Mouse (Mus musculus) c-Kit-negative CD71-positive TER-119-positive erythroid progenitor cells, embryonic 14.5 days (primary cell): ENCODE data around the gene Sdf2.
A peak's percentile ranks its signal among the peaks of the same experiment; 100 is the strongest.

Source experiments
- DNase-seq: peaks from one replicate; pipeline ENCODE4 v3.0.0-alpha.2; 2013; ENCODE audit warnings: low read depth, low spot score

Gene Sdf2

GRCm38 (mm10) chr11:78245627-78246317 is at the start of gene Sdf2, which contains the start of gene Supt6:
Gene Sdf2, plus strand, starts transcription at chr11:78245746.
Gene Supt6, minus strand, starts transcription at chr11:78245987.
- DNase-seq: peak; percentile 85

- DNase-seq: no peak
Observed at GRCm38 (mm10) chr11:78202372-78202771, 43.2 kb upstream of the Sdf2 start.

GRCm38 (mm10) chr11:78204287-78204686 is 41.3 kb upstream of the Sdf2 start:
- no peak for DNase-seq

GRCm38 (mm10) chr11:78205361-78206206 is 40.0 kb upstream of the Sdf2 start:
- no peak for DNase-seq

- DNase-seq: no peak
Observed at GRCm38 (mm10) chr11:78207190-78207589, 38.4 kb upstream of the Sdf2 start.

GRCm38 (mm10) chr11:78209886-78210285 is 35.7 kb upstream of the Sdf2 start:
- DNase-seq: no peak

GRCm38 (mm10) chr11:78210615-78211014 is 34.9 kb upstream of the Sdf2 start:
- DNase-seq: no peak

- DNase-seq: no peak
Observed at GRCm38 (mm10) chr11:78211513-78211912, 34.0 kb upstream of the Sdf2 start.

- DNase-seq: no peak
Observed at GRCm38 (mm10) chr11:78213086-78213817, 32.3 kb upstream of the Sdf2 start.

GRCm38 (mm10) chr11:78215709-78216317 is 29.7 kb upstream of the Sdf2 start:
- no peak for DNase-seq

- no peak for DNase-seq
Observed at GRCm38 (mm10) chr11:78223586-78223985, 22.0 kb upstream of the Sdf2 start.

GRCm38 (mm10) chr11:78231518-78231917 is 14.0 kb upstream of the Sdf2 start:
- no peak for DNase-seq

- no peak for DNase-seq
Observed at GRCm38 (mm10) chr11:78240193-78240857, 5.2 kb upstream of the Sdf2 start.

- no peak for DNase-seq
Observed at GRCm38 (mm10) chr11:78245261-78245626, 302 bp upstream of the Sdf2 start.

- no peak for DNase-seq
Observed at GRCm38 (mm10) chr11:78246318-78247011, 919 bp downstream of the Sdf2 start.

GRCm38 (mm10) chr11:78247012-78247348 is 1.4 kb downstream of the Sdf2 start:
- DNase-seq: no peak

- DNase-seq: peak; percentile 22
Observed at GRCm38 (mm10) chr11:78247727-78248140, 2.2 kb downstream of the Sdf2 start.

- no peak for DNase-seq
Observed at GRCm38 (mm10) chr11:78256618-78257017, 11.1 kb downstream of the Sdf2 start.

- DNase-seq: no peak
Observed at GRCm38 (mm10) chr11:78260489-78261258, 15.1 kb downstream of the Sdf2 start.
